ENCODE assay signal across 9 mouse cellular contexts in genomic region chr12:70783475-70784239, GRCm38 (mm10). TPM values are rescaled to one million over a fixed set of nuclear protein-coding genes. Genes with fewer than 3 reads are reported as not detected.
DNase-seq lines count a peak whose midpoint lies in the region; ATAC-seq and TF ChIP-seq lines count a peak whose summit lies in the region.
"Had no signal": no experiment of that assay in that cellular context is flagged by ENCODE, and none has a peak within 500 bp of the region (broad histone marks: within the 10 kb centered on the region; RNA-seq: fewer than 3 reads in every experiment).

No protein-coding gene starts in this region.

- DNase-seq in kidney, postnatal 36 days: no peak
- DNase-seq in embryonic facial prominence, embryonic 14.5 days (ENCODE audit: low spot score): no peak
- no peak for DNase-seq in cerebellum, adult 9-10 months
- DNase-seq in gastrocnemius, adult 2 months: no peak
- DNase-seq: right cerebral cortex, postnatal 25 days had no signal

- H3K9ac ChIP-seq in kidney, embryonic 14.5 days (ENCODE audit: low read depth, low read length): no peak overlapping the region
- peak overlapping the region; percentile 12 for H3K9ac ChIP-seq in embryonic facial prominence, embryonic 14.5 days (ENCODE audit: low read depth, low read length)
- H3K9ac ChIP-seq in limb, embryonic 13.5 days: peak overlapping the region; percentile 26; the same call in 1 of the 2 replicates
- peak overlapping the region; percentile 6; the same call in 1 of the 2 replicates for H3K9ac ChIP-seq in neural tube, embryonic 13.5 days

- H3K4me1 ChIP-seq in kidney, embryonic 14.5 days (ENCODE audit: control insufficient read depth, insufficient read depth, low read length): 0 out of 2 replicates have a peak, but pooled peaks cover 8% of the 10 kb centered on the region
- peaks cover 14% of the 10 kb centered on the region; the same call in 1 of the 2 replicates for H3K4me1 ChIP-seq in embryonic facial prominence, embryonic 14.5 days (ENCODE audit: control insufficient read depth, insufficient read depth, low read length)
- H3K4me1 ChIP-seq in limb, embryonic 13.5 days: peaks cover 11% of the 10 kb centered on the region
- H3K4me1 ChIP-seq in neural tube, embryonic 13.5 days (replicated peaks): peaks cover 19% of the 10 kb centered on the region; the same call in 1 of the 2 replicates

- no peak overlapping the region for H3K4me3 ChIP-seq in kidney, embryonic 14.5 days (ENCODE audit: low read length)
- peak overlapping the region; percentile 12 for H3K4me3 ChIP-seq in embryonic facial prominence, embryonic 14.5 days (ENCODE audit: low read depth, low read length)
- H3K4me3 ChIP-seq in limb, embryonic 13.5 days: peak overlapping the region; percentile 10; the same call in 1 of the 2 replicates
- no peak overlapping the region for H3K4me3 ChIP-seq in neural tube, embryonic 13.5 days
- no peak overlapping the region; the same call in 1 of the 2 replicates for H3K4me3 ChIP-seq in gastrocnemius, adult 2 months

- WGBS in kidney, embryonic 14.5 days: 24% methylated on average over 22 of the region's 22 CpGs
- 18% methylated on average over 22 of the region's 22 CpGs for WGBS in embryonic facial prominence, embryonic 14.5 days
- whole genome bisulfite sequencing in limb, embryonic 13.5 days: 19% methylated on average over 22 of the region's 22 CpGs
- WGBS in neural tube, embryonic 13.5 days: 26% methylated on average over 22 of the region's 22 CpGs

- H3K36me3 ChIP-seq in kidney, embryonic 14.5 days (ENCODE audit: control insufficient read depth, insufficient read depth, low read length): no peaks in the 10 kb centered on the region
- H3K36me3 ChIP-seq in embryonic facial prominence, embryonic 14.5 days (ENCODE audit: control insufficient read depth, insufficient read depth, low read length): no peaks in the 10 kb centered on the region
- no peaks in the 10 kb centered on the region for H3K36me3 ChIP-seq in limb, embryonic 13.5 days
- no peaks in the 10 kb centered on the region for H3K36me3 ChIP-seq in neural tube, embryonic 13.5 days

- no peaks in the 10 kb centered on the region for H3K27me3 ChIP-seq in kidney, embryonic 14.5 days (ENCODE audit: control insufficient read depth, insufficient read depth, low read length)
- no peaks in the 10 kb centered on the region for H3K27me3 ChIP-seq in embryonic facial prominence, embryonic 14.5 days (replicated peaks; ENCODE audit: control insufficient read depth, insufficient read depth, low read length)
- H3K27me3 ChIP-seq in limb, embryonic 13.5 days: no peaks in the 10 kb centered on the region
- no peaks in the 10 kb centered on the region for H3K27me3 ChIP-seq in neural tube, embryonic 13.5 days

- ATAC-seq in kidney, embryonic 14.5 days (ENCODE audit: low FRiP score, low TSS enrichment): no peak; the same call in 1 of the 2 replicates
- ATAC-seq in embryonic facial prominence, embryonic 14.5 days (ENCODE audit: low read depth): peak; percentile 67; the same call in 1 of the 2 replicates
- ATAC-seq in limb, embryonic 13.5 days (ENCODE audit: low FRiP score, low read depth): no peak
- ATAC-seq in neural tube, embryonic 13.5 days (ENCODE audit: low read depth): peak; percentile 56
- ATAC-seq in CD4-positive, CD25-positive, alpha-beta regulatory T cell, adult 4 months: no peak

- intact Hi-C loops in gastrocnemius, adult 2 months (cut with DNase I): no loop called here

- no peak for TF ChIP-seq CTCF in gastrocnemius, adult 2 months (IDR thresholded peaks at IDR 0.05)

- peak overlapping the region; percentile 22; the same call in 1 of the 2 replicates for H3K4me2 ChIP-seq in kidney, embryonic 14.5 days (replicated peaks; ENCODE audit: low read depth, low read length)
- peak overlapping the region; percentile 43 for H3K4me2 ChIP-seq in embryonic facial prominence, embryonic 14.5 days (ENCODE audit: low read depth, low read length)
- peak overlapping the region; percentile 46 for H3K4me2 ChIP-seq in limb, embryonic 13.5 days (replicated peaks)
- peak overlapping the region; percentile 37 for H3K4me2 ChIP-seq in neural tube, embryonic 13.5 days

- H3K9me3 ChIP-seq in kidney, embryonic 14.5 days (ENCODE audit: control insufficient read depth, low read length): no peaks in the 10 kb centered on the region
- no peaks in the 10 kb centered on the region for H3K9me3 ChIP-seq in embryonic facial prominence, embryonic 14.5 days (ENCODE audit: control insufficient read depth, low read length)
- H3K9me3 ChIP-seq in limb, embryonic 13.5 days: no peaks in the 10 kb centered on the region
- no peaks in the 10 kb centered on the region for H3K9me3 ChIP-seq in neural tube, embryonic 13.5 days

- H3K27ac ChIP-seq in kidney, embryonic 14.5 days (ENCODE audit: low read depth, low read length): no peak overlapping the region
- peak overlapping the region; percentile 31 for H3K27ac ChIP-seq in embryonic facial prominence, embryonic 14.5 days (replicated peaks; ENCODE audit: low read depth, low read length)
- no peak overlapping the region for H3K27ac ChIP-seq in limb, embryonic 13.5 days
- H3K27ac ChIP-seq in neural tube, embryonic 13.5 days (replicated peaks): no peak overlapping the region
- no peak overlapping the region for H3K27ac ChIP-seq in gastrocnemius, adult 2 months

RNA-seq across cellular contexts. Expression of gene Frmd6, which starts 41.7 kb away (rescaled TPM):
- 10.8 and 17.4 TPM in 2 replicates for polyA plus RNA-seq in kidney, embryonic 14.5 days (2014; fragmentation: Nextera tagmentation; extraction: Ambion mirVana)
- 56.0 and 57.8 TPM in 2 replicates for polyA plus RNA-seq in embryonic facial prominence, embryonic 14.5 days (2014; fragmentation: Nextera tagmentation; extraction: Ambion mirVana)
- polyA plus RNA-seq in limb, embryonic 13.5 days (2015; fragmentation: Nextera tagmentation; extraction: Ambion mirVana): 60.7 and 68.6 TPM in 2 replicates
- 12.7 and 15.6 TPM in 2 replicates for polyA plus RNA-seq in neural tube, embryonic 13.5 days (2015; fragmentation: Nextera tagmentation; extraction: Ambion mirVana)
- polyA plus RNA-seq in CD4-positive, CD25-positive, alpha-beta regulatory T cell, adult 4 months (2017; shearing (Covaris generic)): 10 to 100 TPM; 20.8 to 28.4 TPM
- 10 to 100 TPM in 1 of 2 experiments, 1 to 10 TPM in 1; 9.8 to 14.2 TPM for total RNA-seq in gastrocnemius, adult 2 months (2021)

Comparison
In these comparisons a context has a peak if more than half of its experiments do, and no peak if none do; other contexts are left out.
1. ATAC-seq: peak in embryonic facial prominence, embryonic 14.5 days (single experiment) and neural tube, embryonic 13.5 days (single experiment); none in kidney, embryonic 14.5 days (single experiment), limb, embryonic 13.5 days (single experiment) and CD4-positive, CD25-positive, alpha-beta regulatory T cell, adult 4 months (single experiment).
2. H3K4me3 ChIP-seq: peak in embryonic facial prominence, embryonic 14.5 days (single experiment) and limb, embryonic 13.5 days (single experiment); none in kidney, embryonic 14.5 days (single experiment), neural tube, embryonic 13.5 days (single experiment) and gastrocnemius, adult 2 months (single experiment).
3. Peak in every context shown above with its lines, with median percentiles within 50 percentile points of each other: H3K4me2 ChIP-seq.